9 mouse cellular contexts compared by ENCODE assay signal in the genomic region with DNA sequence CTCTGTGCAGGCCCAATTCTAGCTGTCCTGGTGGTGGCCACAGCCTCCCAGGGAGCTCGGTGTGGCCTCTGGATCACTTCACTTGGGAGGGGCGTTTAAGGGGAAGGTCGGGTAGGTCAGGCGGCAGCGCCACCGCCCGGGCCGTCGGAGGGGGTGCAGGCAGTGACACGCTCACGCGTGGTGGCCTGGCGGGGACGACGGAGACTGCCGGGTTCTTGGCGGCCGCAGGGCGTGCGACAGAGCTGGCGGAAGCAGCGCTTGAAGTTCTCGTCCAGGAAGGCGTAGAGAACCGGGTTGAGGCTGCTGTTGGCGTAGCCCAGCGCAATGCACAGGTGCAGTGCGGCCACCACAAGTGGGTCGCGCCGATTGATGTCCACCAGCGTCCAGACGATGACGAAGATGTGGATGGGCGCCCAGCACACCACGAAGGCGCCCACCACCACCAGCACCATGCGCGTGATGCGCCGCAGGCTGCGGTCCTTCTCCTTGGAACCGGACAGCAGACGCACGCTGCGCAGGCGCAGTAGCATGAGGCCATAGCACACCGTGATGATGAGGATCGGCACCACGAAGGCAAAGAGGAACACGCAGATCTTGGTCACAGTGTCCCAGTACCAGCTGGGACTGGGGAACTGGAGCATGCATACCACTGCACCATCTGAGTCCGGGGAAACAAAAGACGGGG. TPM values are rescaled to one million over a fixed set of nuclear protein-coding genes. Genes with fewer than 3 reads are reported as not detected.
DNase-seq lines count a peak whose midpoint lies in the region; ATAC-seq lines count a peak whose summit lies in the region.
"Had no signal": no experiment of that assay in that cellular context is flagged by ENCODE, and none has a peak within 500 bp of the region (broad histone marks: within the 10 kb centered on the region; RNA-seq: fewer than 3 reads in every experiment).

No protein-coding gene starts in this region.

- no peaks in the 10 kb centered on the region for H3K9me3 ChIP-seq in hindbrain, embryonic 13.5 days
- no peaks in the 10 kb centered on the region for H3K9me3 ChIP-seq in stomach, embryonic 16.5 days (replicated peaks; ENCODE audit: control insufficient read depth, low read length)

- no peak overlapping the region for H3K27ac ChIP-seq in hindbrain, embryonic 13.5 days
- no peak overlapping the region for H3K27ac ChIP-seq in stomach, embryonic 16.5 days (ENCODE audit: low read length)

- WGBS in hindbrain, embryonic 13.5 days, result 40% methylated on average over 53 of the region's 53 CpGs
- 36% methylated on average over 53 of the region's 53 CpGs for WGBS in stomach, embryonic 16.5 days

- H3K4me2 ChIP-seq in hindbrain, embryonic 13.5 days, result peak overlapping the region; percentile 53
- H3K4me2 ChIP-seq in stomach, embryonic 16.5 days (ENCODE audit: low read depth, low read length), result peak overlapping the region; percentile 60

- intact Hi-C loops in left cerebral cortex, postnatal 4 days (cut with DNase I), result loop anchor here (10.0 kb wide), 1 partner anchor 51 kb away; no protein-coding TSS in a partner anchor
- intact Hi-C loops in left cerebral cortex, postnatal 14 days (cut with DNase I), result no loop called here

- H3K4me3 ChIP-seq in hindbrain, embryonic 13.5 days, result peak overlapping the region; percentile 31
- peak overlapping the region; percentile 36 for H3K4me3 ChIP-seq in stomach, embryonic 16.5 days (replicated peaks; ENCODE audit: low read length)

- DNase-seq in left cerebral cortex, postnatal 4 days, result peak; percentile 9
- DNase-seq in left cerebral cortex, postnatal 14 days (ENCODE audit: low spot score in 2 of 2), result no peak
- DNase-seq in embryo, embryonic 11 days, result peak; percentile 46
- DNase-seq in lung, postnatal 4 days, result peak; percentile 14 to 25
- no peak for DNase-seq in right cerebral cortex, postnatal 4 days
- no peak for DNase-seq in frontal cortex, postnatal 25 days (ENCODE audit: low spot score in 2 of 2)

- peaks cover 8% of the 10 kb centered on the region; the same call in 1 of the 2 replicates for H3K4me1 ChIP-seq in hindbrain, embryonic 13.5 days (replicated peaks)
- H3K4me1 ChIP-seq in stomach, embryonic 16.5 days (ENCODE audit: control insufficient read depth, insufficient read depth, low read length), result peaks cover 4% of the 10 kb centered on the region; the same call in 1 of the 2 replicates

- peaks cover 30% of the 10 kb centered on the region for H3K27me3 ChIP-seq in hindbrain, embryonic 13.5 days
- peaks cover 11% of the 10 kb centered on the region; the same call in 1 of the 2 replicates for H3K27me3 ChIP-seq in stomach, embryonic 16.5 days (ENCODE audit: control insufficient read depth, insufficient read depth, low read length)

- no peaks in the 10 kb centered on the region for H3K36me3 ChIP-seq in hindbrain, embryonic 13.5 days
- H3K36me3 ChIP-seq in stomach, embryonic 16.5 days (ENCODE audit: control insufficient read depth, insufficient read depth, low read length), result no peaks in the 10 kb centered on the region

- ATAC-seq in hindbrain, embryonic 13.5 days (ENCODE audit: low FRiP score), result no peak
- peak; percentile 44; the same call in 1 of the 2 replicates for ATAC-seq in stomach, embryonic 16.5 days (ENCODE audit: insufficient read depth, low FRiP score)

- H3K9ac ChIP-seq in hindbrain, embryonic 13.5 days, result peak overlapping the region; percentile 63; the same call in 1 of the 2 replicates
- H3K9ac ChIP-seq in stomach, embryonic 16.5 days (ENCODE audit: low read length), result peak overlapping the region; percentile 56

RNA-seq across cellular contexts. Expression of gene Oprd1, which starts 30.7 kb away (rescaled TPM):
- 1 to 10 TPM; 3.7 to 4.6 TPM for total RNA-seq in left cerebral cortex, postnatal 4 days (2021)
- 10 to 100 TPM; 11.9 to 12.4 TPM for total RNA-seq in left cerebral cortex, postnatal 14 days (2021)
- polyA plus RNA-seq in hindbrain, embryonic 13.5 days (2015; fragmentation: Nextera tagmentation; extraction: Ambion mirVana), result 0.44 and 0.48 TPM in 2 replicates
- 0.17 and 0.30 TPM in 2 replicates for polyA plus RNA-seq in stomach, embryonic 16.5 days (2015; fragmentation: Nextera tagmentation; extraction: Ambion mirVana)
- total RNA-seq: neutrophil, adult 5-6 weeks had no signal

RNA-seq across cellular contexts. Expression of gene Epb41, which starts 38.4 kb away (rescaled TPM):
- total RNA-seq in left cerebral cortex, postnatal 4 days (2021), result 10 to 100 TPM; 70.2 to 77.8 TPM
- 10 to 100 TPM; 26.2 to 28.4 TPM for total RNA-seq in left cerebral cortex, postnatal 14 days (2021)
- 94.7 and 95.1 TPM in 2 replicates for polyA plus RNA-seq in hindbrain, embryonic 13.5 days (2015; fragmentation: Nextera tagmentation; extraction: Ambion mirVana)
- polyA plus RNA-seq in stomach, embryonic 16.5 days (2015; fragmentation: Nextera tagmentation; extraction: Ambion mirVana), result 55.7 and 60.0 TPM in 2 replicates

RNA-seq across cellular contexts. Expression of gene Gm10300, which starts 39.1 kb away (rescaled TPM):
- not detected for total RNA-seq in left cerebral cortex, postnatal 4 days (2021)
- not detected for total RNA-seq in left cerebral cortex, postnatal 14 days (2021)
- not detected in 2 replicates for polyA plus RNA-seq in hindbrain, embryonic 13.5 days (2015; fragmentation: Nextera tagmentation; extraction: Ambion mirVana)
- 0.05 TPM in 1 of 2 replicates, not detected in the other for polyA plus RNA-seq in stomach, embryonic 16.5 days (2015; fragmentation: Nextera tagmentation; extraction: Ambion mirVana)

Comparison
In these comparisons a context has a peak if more than half of its experiments do, and no peak if none do; other contexts are left out.
1. DNase-seq: peak in left cerebral cortex, postnatal 4 days (single experiment), embryo, embryonic 11 days (single experiment) and lung, postnatal 4 days (2 of 2); none in left cerebral cortex, postnatal 14 days (0 of 2), right cerebral cortex, postnatal 4 days (single experiment) and frontal cortex, postnatal 25 days (0 of 2).